Mouse (Mus musculus): ENCODE results near the gene Ltbp3.

GRCm38 (mm10) chr19:5695849-5696462 lies 44.7 kb upstream of the Ltbp3 start:
- TF ChIP-seq EP300 (optimal IDR thresholded peaks at IDR 0.05) (no peak), CTCF (IDR thresholded peaks at IDR 0.05; ENCODE audit: low read depth) (no peak)
